Mouse (Mus musculus) forebrain, embryonic 11.5 days (tissue): ENCODE measurements at regions not wholly inside any gene's neighbourhood (a gene's known extent, or its start where the extent isn't known, plus 50 kb on each side); places are given as distances from the start of the nearest gene placed in this dataset.

Experiments
- ATAC-seq: fragments of 200-750 bp; cut with Nextera tagmentation; replicated peaks from 2 replicates; pipeline ENCODE4 v1.8.0; 2017; ENCODE audit warnings: moderate TSS enrichment; ENCODE audit not compliant: low FRiP score
- DNase-seq: peaks from one replicate; pipeline ENCODE4 v3.0.0-alpha.2; 2017; ENCODE audit warnings: low spot score
- H3K27ac ChIP-seq: fragments of 300-500 bp; sonication (generic); 2 replicates; pipeline ENCODE4 v1.5.1; 2014; ENCODE audit warnings: low read depth, low read length
- H3K27me3 ChIP-seq: fragments of 300-500 bp; sonication (generic); 2 replicates; pipeline ENCODE4 v1.6.1; 2014; ENCODE audit warnings: mild to moderate bottlenecking, low read length, mixed read lengths; ENCODE audit not compliant: control insufficient read depth, insufficient read depth
- H3K36me3 ChIP-seq: fragments of 300-500 bp; sonication (generic); 2 replicates; pipeline ENCODE4 v1.6.1; 2014; ENCODE audit warnings: mild to moderate bottlenecking, low read length, moderate library complexity, mixed read lengths; ENCODE audit not compliant: control insufficient read depth, insufficient read depth
- H3K4me1 ChIP-seq: fragments of 300-500 bp; sonication (generic); replicated peaks from 2 replicates; pipeline ENCODE4 v1.6.1; 2014; ENCODE audit warnings: low read length, mixed read lengths; ENCODE audit not compliant: control insufficient read depth, insufficient read depth
- H3K4me2 ChIP-seq: fragments of 300-500 bp; sonication (generic); 2 replicates; pipeline ENCODE4 v1.6.1; 2014; ENCODE audit warnings: low read depth, mild to moderate bottlenecking, low read length, moderate library complexity, mixed read lengths; ENCODE audit not compliant: severe bottlenecking
- H3K4me3 ChIP-seq: fragments of 300-500 bp; sonication (generic); 2 replicates; pipeline ENCODE4 v1.5.1; 2014; ENCODE audit warnings: low read depth, low read length
- H3K9ac ChIP-seq: fragments of 300-500 bp; sonication (generic); 2 replicates; pipeline ENCODE4 v1.6.1; 2014; ENCODE audit warnings: low read length
- H3K9me3 ChIP-seq: fragments of 300-500 bp; sonication (generic); 2 replicates; pipeline ENCODE4 v1.6.1; 2016; ENCODE audit warnings: low read length, mixed read lengths; ENCODE audit not compliant: control insufficient read depth
- WGBS: fragments of 180-500 bp; shearing (Covaris S2); extraction: QIAGEN DNeasy Blood & Tissue Kit; methylation state at CpG from one replicate; pipeline ENCODE4 v1.1.7; 2014; 5-methylcytosine and 5-hydroxymethylcytosine counted together

- WGBS = 82% methylated on average over 1 of the region's 1 CpGs
- Histone ChIP-seq H3K27me3 (no peaks in the 10 kb centered on the region), H3K4me3 (no peak overlapping the region), H3K9ac (no peak overlapping the region), H3K9me3 (no peaks in the 10 kb centered on the region), H3K4me2 (no peak overlapping the region), H3K4me1 (no peaks in the 10 kb centered on the region), H3K27ac (no peak overlapping the region), H3K36me3 (no peaks in the 10 kb centered on the region)
- ATAC-seq = no peak
- DNase-seq = no peak
Measured at GRCm38 (mm10) chr11:56351231-56351630, 310.4 kb upstream of the Nmur2 start.

- 84% methylated on average over 3 of the region's 3 CpGs for WGBS
- DNase-seq = no peak
Measured at GRCm38 (mm10) chr11:56349766-56350165, 309.0 kb upstream of the Nmur2 start.

GRCm38 (mm10) chr11:56348408-56348807, 307.6 kb upstream of the Nmur2 start:
- no peak for ATAC-seq
- 91% methylated on average over 5 of the region's 5 CpGs for WGBS

More at GRCm38 (mm10) chr11:56349766-56350165, 309.0 kb upstream of the Nmur2 start:
- no peaks in the 10 kb centered on the region for H3K9me3 ChIP-seq
- no peak for ATAC-seq
- H3K4me3 ChIP-seq = no peak overlapping the region
- no peak overlapping the region for H3K4me2 ChIP-seq
- no peak overlapping the region for H3K27ac ChIP-seq
- H3K27me3 ChIP-seq = no peaks in the 10 kb centered on the region
- H3K9ac ChIP-seq = no peak overlapping the region
- H3K4me1 ChIP-seq = no peaks in the 10 kb centered on the region
- no peaks in the 10 kb centered on the region for H3K36me3 ChIP-seq

GRCm38 (mm10) chr11:56343083-56343482, 302.3 kb upstream of the Nmur2 start:
- H3K27ac ChIP-seq = no peak overlapping the region
- H3K4me2 ChIP-seq = no peak overlapping the region
- H3K9ac ChIP-seq = no peak overlapping the region
- DNase-seq (no peak), ATAC-seq (no peak)
- no peak overlapping the region for H3K4me3 ChIP-seq
- H3K4me1 ChIP-seq = no peaks in the 10 kb centered on the region
- H3K27me3 ChIP-seq = no peaks in the 10 kb centered on the region
- H3K9me3 ChIP-seq = no peaks in the 10 kb centered on the region
- 80% methylated on average over 5 of the region's 5 CpGs for WGBS
- no peaks in the 10 kb centered on the region for H3K36me3 ChIP-seq

More at GRCm38 (mm10) chr11:56348408-56348807, 307.6 kb upstream of the Nmur2 start:
- no peak overlapping the region for H3K9ac ChIP-seq
- no peaks in the 10 kb centered on the region for H3K27me3 ChIP-seq
- no peaks in the 10 kb centered on the region for H3K36me3 ChIP-seq
- H3K4me2 ChIP-seq = no peak overlapping the region
- H3K27ac ChIP-seq = no peak overlapping the region
- no peak for DNase-seq
- no peak overlapping the region for H3K4me3 ChIP-seq
- H3K9me3 ChIP-seq = no peaks in the 10 kb centered on the region
- no peaks in the 10 kb centered on the region for H3K4me1 ChIP-seq

- Histone ChIP-seq H3K4me1 (no peaks in the 10 kb centered on the region), H3K4me3 (no peak overlapping the region), H3K27me3 (no peaks in the 10 kb centered on the region), H3K4me2 (no peak overlapping the region), H3K27ac (no peak overlapping the region), H3K9ac (no peak overlapping the region), H3K36me3 (no peaks in the 10 kb centered on the region), H3K9me3 (no peaks in the 10 kb centered on the region)
- WGBS = 85% methylated on average over 1 of the region's 1 CpGs
- DNase-seq (no peak), ATAC-seq (no peak)
Measured at GRCm38 (mm10) chr11:56341731-56342130, 300.9 kb upstream of the Nmur2 start.

- Histone ChIP-seq H3K4me3 (no peak overlapping the region), H3K4me1 (no peaks in the 10 kb centered on the region), H3K36me3 (no peaks in the 10 kb centered on the region), H3K9ac (no peak overlapping the region), H3K27ac (no peak overlapping the region), H3K9me3 (no peaks in the 10 kb centered on the region), H3K27me3 (no peaks in the 10 kb centered on the region), H3K4me2 (no peak overlapping the region)
- ATAC-seq = no peak
- 69% methylated on average over 2 of the region's 2 CpGs for WGBS
- DNase-seq = no peak
Measured at GRCm38 (mm10) chr11:56341040-56341439, 300.2 kb upstream of the Nmur2 start.

GRCm38 (mm10) chr11:56338511-56338910, 297.7 kb upstream of the Nmur2 start:
- WGBS = 77% methylated on average over 2 of the region's 2 CpGs
- Histone ChIP-seq H3K4me2 (no peak overlapping the region), H3K4me3 (no peak overlapping the region), H3K4me1 (no peaks in the 10 kb centered on the region), H3K27ac (no peak overlapping the region), H3K9me3 (no peaks in the 10 kb centered on the region), H3K9ac (no peak overlapping the region), H3K27me3 (no peaks in the 10 kb centered on the region), H3K36me3 (no peaks in the 10 kb centered on the region)
- DNase-seq (no peak), ATAC-seq (no peak)

- Histone ChIP-seq H3K27ac (no peak overlapping the region), H3K9me3 (no peaks in the 10 kb centered on the region), H3K4me3 (no peak overlapping the region), H3K4me2 (no peak overlapping the region), H3K36me3 (no peaks in the 10 kb centered on the region), H3K27me3 (no peaks in the 10 kb centered on the region), H3K4me1 (no peaks in the 10 kb centered on the region), H3K9ac (no peak overlapping the region)
- no peak for ATAC-seq
- DNase-seq = no peak
Measured at GRCm38 (mm10) chr11:56335937-56336336, 295.1 kb upstream of the Nmur2 start.

GRCm38 (mm10) chr11:56320293-56320692, 279.5 kb upstream of the Nmur2 start:
- Histone ChIP-seq H3K4me2 (no peak overlapping the region), H3K36me3 (no peaks in the 10 kb centered on the region), H3K27ac (no peak overlapping the region), H3K27me3 (no peaks in the 10 kb centered on the region), H3K9ac (no peak overlapping the region), H3K4me1 (no peaks in the 10 kb centered on the region), H3K9me3 (no peaks in the 10 kb centered on the region), H3K4me3 (no peak overlapping the region)
- no peak for DNase-seq
- no peak for ATAC-seq
- WGBS = 81% methylated on average over 3 of the region's 3 CpGs
